Mouse (Mus musculus): ENCODE results near the gene Usp5.
"Not testable (repeated sequence)": the region's sequence is repeated elsewhere in the genome, so short reads cannot be mapped to it uniquely, and the experiment has no call there.

Gene Usp5

GRCm38 (mm10) chr6:124840241-124841167, 11.2 kb upstream of the Usp5 start, which contains the start of gene Gnb3:
Gene Gnb3, minus strand, starts transcription at chr6:124840275.
- no peak for DNase-seq (ENCODE audit: low spot score in 2 of 2)

GRCm38 (mm10) chr6:124839805-124840204, 10.5 kb upstream of the Usp5 start:
- no peak for DNase-seq (ENCODE audit: low spot score in 2 of 2)

- no peak for DNase-seq (ENCODE audit: low spot score in 2 of 2)
Measured at GRCm38 (mm10) chr6:124836411-124836810, 7.1 kb upstream of the Usp5 start.

DNA sequence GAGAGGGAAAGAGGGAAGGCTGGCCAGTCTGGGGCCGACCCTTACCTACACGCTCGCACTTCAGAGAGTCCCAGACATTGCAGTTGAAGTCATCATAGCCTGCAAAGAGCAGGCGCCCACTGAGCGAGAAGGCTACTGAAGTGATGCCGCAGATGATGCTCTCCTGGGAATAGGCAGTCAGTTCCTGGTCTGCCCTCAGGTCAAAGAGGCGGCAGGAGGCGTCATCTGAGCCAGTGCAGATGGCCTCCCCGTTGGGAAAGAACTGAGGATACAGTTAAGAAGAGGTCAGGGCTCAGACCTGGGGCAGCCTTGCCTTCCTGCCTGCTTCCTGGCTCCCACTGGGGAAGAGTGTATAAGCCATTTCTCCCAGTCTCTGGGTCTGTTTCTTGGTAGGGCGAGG, 6.2 kb upstream of the Usp5 start:
- no peak for DNase-seq (ENCODE audit: low spot score in 2 of 2)

- DNase-seq (ENCODE audit: low spot score in 2 of 2) = no peak
Measured at GRCm38 (mm10) chr6:124834512-124835081, 5.3 kb upstream of the Usp5 start.

GRCm38 (mm10) chr6:124831649-124832048, 2.4 kb upstream of the Usp5 start:
- DNase-seq (ENCODE audit: low spot score in 2 of 2) = no peak

DNA sequence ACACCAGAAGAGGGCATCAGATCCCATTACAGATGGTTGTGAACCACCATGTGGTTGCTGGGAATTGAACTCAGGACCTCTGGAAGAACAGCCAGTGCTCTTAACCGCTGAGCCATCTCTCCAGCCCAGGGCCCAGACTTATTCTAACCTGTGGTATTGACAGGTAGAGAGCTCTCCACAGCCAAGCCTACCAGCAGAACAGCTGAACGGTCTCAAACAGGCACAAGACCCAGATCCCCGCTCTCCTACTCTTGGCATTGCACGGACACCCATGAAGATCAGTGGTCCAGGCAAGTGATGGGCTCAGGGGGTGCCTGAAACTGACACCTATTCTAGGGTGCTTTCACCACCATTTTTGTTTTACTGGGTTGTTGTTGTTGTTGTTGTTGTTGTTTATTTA, 1.9 kb upstream of the Usp5 start:
- DNase-seq (ENCODE audit: low spot score in 2 of 2) = not testable (repeated sequence)

GRCm38 (mm10) chr6:124829799-124830700, 766 bp upstream of the Usp5 start:
- peak; percentile 90 to 94 for DNase-seq (ENCODE audit: low spot score in 2 of 2)

- no peak for DNase-seq (ENCODE audit: low spot score in 2 of 2)
Measured at GRCm38 (mm10) chr6:124828101-124828592, 1.1 kb downstream of the Usp5 start.

GRCm38 (mm10) chr6:124822049-124822448, 7.2 kb downstream of the Usp5 start:
- DNase-seq (ENCODE audit: low spot score in 2 of 2) = no peak

DNA sequence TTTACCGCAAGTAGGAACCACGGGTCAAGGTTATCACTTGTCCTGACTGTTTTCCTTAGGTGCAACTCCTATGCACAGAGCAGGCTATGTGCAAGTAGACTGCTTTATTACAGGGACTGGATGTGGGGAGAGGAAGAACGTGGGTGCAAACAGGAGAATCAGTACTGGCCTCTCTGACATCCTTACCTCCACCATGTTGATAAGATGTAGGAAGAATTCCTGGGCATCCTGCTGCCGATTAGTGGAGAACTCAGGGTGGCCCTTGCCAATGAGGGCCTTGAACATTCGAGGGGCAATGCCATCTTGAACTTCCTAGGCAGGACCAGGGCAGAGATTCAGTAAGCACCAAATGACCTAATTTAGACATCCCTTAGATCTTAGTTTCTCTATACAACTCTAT, 8.4 kb downstream of the Usp5 start:
- DNase-seq (ENCODE audit: low spot score in 2 of 2) = no peak

- peak in 1 of 2 experiments; percentile 9 for DNase-seq (ENCODE audit: low spot score in 2 of 2)
Measured at GRCm38 (mm10) chr6:124817971-124818370, 11.3 kb downstream of the Usp5 start.

GRCm38 (mm10) chr6:124817563-124817962, 11.7 kb downstream of the Usp5 start:
- peak in 1 of 2 experiments; percentile 2 for DNase-seq (ENCODE audit: low spot score in 2 of 2)

DNA sequence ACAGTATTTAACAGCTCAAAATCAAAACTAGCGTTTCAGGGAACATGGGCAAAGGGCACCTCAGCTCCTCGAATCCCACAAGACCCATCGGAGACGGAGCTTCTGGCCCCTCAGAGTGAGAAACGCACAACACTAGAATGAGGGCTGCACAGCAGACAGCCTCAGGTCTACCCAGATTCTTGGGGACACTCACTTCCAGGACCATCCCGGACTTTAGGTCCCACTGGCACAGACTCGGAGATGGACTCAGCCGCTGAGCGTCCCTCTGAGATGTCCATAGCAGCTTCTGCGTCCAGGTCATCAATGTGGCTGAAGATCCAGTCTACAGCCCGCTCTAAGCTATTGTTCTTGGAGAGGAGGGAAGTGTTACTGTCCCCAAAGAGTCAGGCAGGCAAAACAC, 12.2 kb downstream of the Usp5 start:
- peak in 1 of 2 experiments; percentile 3 for DNase-seq (ENCODE audit: low spot score in 2 of 2)

DNA sequence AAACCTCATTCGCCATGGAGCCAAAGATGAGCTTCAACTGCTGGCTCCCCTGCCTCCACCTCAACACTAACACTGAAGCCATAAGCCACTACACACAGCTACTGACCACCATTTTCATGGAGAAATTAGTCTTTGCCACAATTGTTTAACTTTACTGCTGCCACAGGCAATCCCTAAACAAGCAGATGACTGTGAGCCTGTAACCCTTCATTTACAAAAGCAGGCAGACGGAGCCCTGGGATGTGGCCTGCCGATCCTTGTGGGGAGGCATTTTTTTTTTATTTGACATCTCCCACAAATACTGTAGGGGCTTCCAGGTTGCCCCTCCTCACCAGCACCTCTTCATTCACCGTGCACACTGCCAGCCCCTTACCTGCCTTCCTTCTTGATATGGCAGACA, 12.7 kb downstream of the Usp5 start:
- DNase-seq (ENCODE audit: low spot score in 2 of 2) = no peak

DNA sequence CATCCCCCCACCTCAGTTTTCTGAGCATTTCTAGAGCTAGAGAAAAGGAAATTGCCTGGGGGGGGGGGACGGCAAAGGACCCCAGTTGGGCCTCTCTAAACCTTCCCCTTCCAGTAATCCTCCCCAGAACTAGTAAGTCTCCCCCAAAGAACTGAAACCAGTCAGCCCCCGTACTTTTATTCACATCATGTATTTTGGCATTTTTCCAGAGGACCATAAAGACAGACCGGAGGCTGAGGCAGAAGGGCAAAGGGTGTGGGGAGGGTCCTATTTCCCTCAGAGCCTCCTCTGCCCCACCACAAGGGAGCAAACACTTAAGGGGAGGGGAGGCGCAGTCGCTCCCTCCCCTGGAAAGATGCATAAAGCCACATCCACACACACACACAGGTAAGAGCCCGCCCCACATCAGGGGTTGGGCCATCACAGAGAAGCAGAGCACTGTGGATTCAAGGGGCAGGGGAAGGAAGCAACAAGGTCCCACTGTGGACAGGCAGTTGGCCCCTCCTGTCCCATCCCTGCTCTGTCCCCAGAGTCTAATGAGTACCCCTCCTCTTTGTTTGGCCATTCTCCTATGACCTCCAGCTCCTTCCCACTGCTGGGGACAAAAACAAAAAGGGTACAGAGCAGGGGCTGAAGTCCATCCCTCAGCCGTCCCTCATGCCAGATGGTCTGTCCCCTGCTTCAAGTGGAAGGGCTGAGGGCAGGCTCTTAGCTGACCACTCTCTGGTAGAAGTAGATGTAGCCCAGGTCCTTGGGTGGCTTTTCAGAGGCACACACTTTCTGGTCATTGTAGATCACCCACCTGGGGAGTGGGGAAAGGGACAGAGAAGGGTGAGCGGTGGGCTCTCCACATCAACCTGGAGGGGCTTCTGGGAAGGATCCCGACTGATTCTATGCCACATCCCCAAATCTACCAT, 14.2 kb downstream of the Usp5 start:
- peak in 1 of 2 experiments; percentile 13 for DNase-seq (ENCODE audit: low spot score in 2 of 2)

- DNase-seq (ENCODE audit: low spot score in 2 of 2) = no peak
Measured at GRCm38 (mm10) chr6:124814448-124814847, 14.8 kb downstream of the Usp5 start.

DNA sequence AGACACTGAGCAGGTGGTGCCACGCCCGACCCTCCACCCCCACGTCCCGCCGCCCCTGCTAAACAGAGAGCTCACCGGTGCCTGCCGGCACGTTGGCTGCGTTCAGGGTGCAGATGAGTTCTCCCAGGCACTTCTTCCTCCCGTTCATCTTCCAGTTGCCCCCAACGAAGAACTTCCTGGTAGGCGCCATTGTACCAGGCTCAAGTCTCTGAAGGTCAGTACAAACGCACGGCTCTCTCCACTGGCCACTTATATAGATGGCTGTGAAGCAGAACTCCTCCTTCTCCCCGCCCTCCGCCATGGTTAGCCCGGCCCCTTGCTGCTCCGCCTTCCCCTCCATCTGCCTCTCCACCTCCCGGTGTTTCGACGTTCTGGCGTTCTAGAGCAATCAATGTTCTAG, 15.4 kb downstream of the Usp5 start, which contains the start of gene Tpi1:
Gene Tpi1, minus strand, starts transcription at position 364 of the 400 bp plus-strand sequence.
- peak; percentile 82 to 86 for DNase-seq (ENCODE audit: low spot score in 2 of 2)

GRCm38 (mm10) chr6:124813496-124813895, 15.8 kb downstream of the Usp5 start:
- peak; percentile 64 to 70 for DNase-seq (ENCODE audit: low spot score in 2 of 2)

GRCm38 (mm10) chr6:124812848-124813247, 16.4 kb downstream of the Usp5 start:
- DNase-seq (ENCODE audit: low spot score in 2 of 2) = no peak
